Mouse (Mus musculus) olfactory bulb, adult 2 months (tissue): ENCODE data around the gene Zwint.

Experiments used
- CTCF ChIP-seq: fragments of 200-500 bp; IDR thresholded peaks from 2 replicates; pipeline ENCODE4 v1.5.1; 2012; ENCODE audit warnings: low read depth, mild to moderate bottlenecking, low read length, moderate library complexity; ENCODE audit not compliant: insufficient read depth
- POLR2A ChIP-seq: fragments of 200-500 bp; IDR thresholded peaks from 2 replicates; pipeline ENCODE4 v1.6.1; 2012; ENCODE audit warnings: mild to moderate bottlenecking, low read depth, low read length, moderate library complexity; ENCODE audit not compliant: insufficient read depth

DNA sequence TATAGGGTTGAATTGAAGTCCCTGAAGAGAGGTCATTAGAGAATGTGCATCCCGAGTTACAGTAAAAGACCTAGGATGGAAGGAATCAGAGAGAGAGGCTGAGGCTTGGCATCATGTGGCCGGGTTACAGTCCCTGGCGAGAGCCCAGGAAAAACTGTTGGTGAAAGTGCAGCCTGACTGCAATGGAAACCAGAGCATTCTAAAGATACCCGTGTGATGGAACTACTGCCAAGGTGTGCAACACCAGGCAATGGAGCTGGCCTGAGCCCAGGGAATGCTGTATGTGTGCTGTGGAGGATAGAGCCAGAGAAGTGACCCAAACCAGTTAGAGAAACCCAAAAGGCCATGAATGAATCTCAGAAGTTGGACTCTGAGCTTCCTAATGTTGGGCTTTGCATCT lies 24.4 kb downstream of the Zwint start:
- TF ChIP-seq POLR2A (no peak), CTCF (no peak)
